Comparison of ENCODE assay signal across 19 mouse cellular contexts in the genomic region with DNA sequence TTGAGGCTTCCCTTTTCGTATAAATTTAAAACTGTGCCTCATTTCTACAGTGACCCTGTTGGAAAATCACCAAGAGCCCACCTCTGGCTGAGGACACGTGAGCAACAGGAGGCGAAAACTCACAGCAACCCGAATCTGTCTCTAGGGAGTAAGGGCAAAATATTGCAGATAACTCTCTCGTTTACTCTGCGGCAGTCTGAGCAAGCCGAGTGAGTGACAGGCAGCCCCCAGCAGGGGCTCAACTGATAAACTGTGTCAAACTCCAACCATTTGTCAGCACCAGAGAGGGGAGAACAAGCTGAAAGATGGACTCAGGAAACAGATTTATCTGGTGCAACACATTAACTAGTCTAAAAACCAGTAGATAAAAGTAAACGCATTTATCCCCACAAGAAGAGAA.
DNase-seq lines count a peak whose midpoint lies in the region; ATAC-seq lines count a peak whose summit lies in the region.
"Had no signal": no experiment of that assay in that cellular context is flagged by ENCODE, and none has a peak within 500 bp of the region (broad histone marks: within the 10 kb centered on the region; RNA-seq: fewer than 3 reads in every experiment).

No protein-coding gene starts in this region.

- H3K4me1 ChIP-seq in heart, embryonic 13.5 days = peaks cover 12% of the 10 kb centered on the region
- peaks cover 13% of the 10 kb centered on the region; the same call in 1 of the 2 replicates for H3K4me1 ChIP-seq in lung, embryonic 15.5 days
- H3K4me1 ChIP-seq in liver, embryonic 15.5 days (replicated peaks) = peaks cover 7% of the 10 kb centered on the region

- H3K4me3 ChIP-seq in heart, embryonic 13.5 days = peak overlapping the region; percentile 22
- no peak overlapping the region for H3K4me3 ChIP-seq in lung, embryonic 15.5 days
- H3K4me3 ChIP-seq in liver, embryonic 15.5 days (replicated peaks) = no peak overlapping the region
- H3K4me3 ChIP-seq: myocyte had no signal

- H3K9me3 ChIP-seq in heart, embryonic 13.5 days = no peaks in the 10 kb centered on the region
- no peaks in the 10 kb centered on the region for H3K9me3 ChIP-seq in lung, embryonic 15.5 days
- H3K9me3 ChIP-seq in liver, embryonic 15.5 days (replicated peaks) = no peaks in the 10 kb centered on the region
- H3K9me3 ChIP-seq: G1E had no signal

- peaks cover 93% of the 10 kb centered on the region for H3K27me3 ChIP-seq in heart, embryonic 13.5 days (replicated peaks)
- peaks cover 38% of the 10 kb centered on the region for H3K27me3 ChIP-seq in lung, embryonic 15.5 days
- peaks cover 25% of the 10 kb centered on the region for H3K27me3 ChIP-seq in liver, embryonic 15.5 days

- H3K9ac ChIP-seq in heart, embryonic 13.5 days = 0 out of 2 replicates have a peak overlapping the region, but pooled peaks have one; percentile 17
- no peak overlapping the region for H3K9ac ChIP-seq in lung, embryonic 15.5 days
- no peak overlapping the region for H3K9ac ChIP-seq in liver, embryonic 15.5 days

- H3K27ac ChIP-seq in heart, embryonic 13.5 days (replicated peaks) = no peak overlapping the region
- H3K27ac ChIP-seq in lung, embryonic 15.5 days = no peak overlapping the region
- no peak overlapping the region for H3K27ac ChIP-seq in liver, embryonic 15.5 days (replicated peaks)
- H3K27ac ChIP-seq: macrophage had no signal

- no peaks in the 10 kb centered on the region for H3K36me3 ChIP-seq in heart, embryonic 13.5 days
- H3K36me3 ChIP-seq in lung, embryonic 15.5 days = no peaks in the 10 kb centered on the region
- H3K36me3 ChIP-seq in liver, embryonic 15.5 days (replicated peaks) = no peaks in the 10 kb centered on the region
- H3K36me3 ChIP-seq: G1E had no signal

- no peak for ATAC-seq in heart, embryonic 13.5 days (ENCODE audit: extremely low read depth, insufficient number of reproducible peaks, low FRiP score, low TSS enrichment)
- no peak for ATAC-seq in lung, embryonic 15.5 days (ENCODE audit: borderline replicate concordance, extremely low read depth, low FRiP score, low TSS enrichment)
- peak; percentile 41; the same call in 1 of the 2 replicates for ATAC-seq in common myeloid progenitor, adult 5-6 weeks (replicated peaks; ENCODE audit: low read depth, poor library complexity, severe bottlenecking)
- no peak for ATAC-seq in liver, embryonic 15.5 days (ENCODE audit: insufficient read depth)
- ATAC-seq: inflammation-experienced regulatory T-cells, adult 6 months had no signal

- DNase-seq in heart, adult 8-10 months (ENCODE audit: low spot score) = no peak
- no peak for DNase-seq in lung, postnatal 14 days
- no peak for DNase-seq in spleen, postnatal 14 days (ENCODE audit: low spot score in 2 of 2)
- DNase-seq in left cerebral cortex, adult 9 months (ENCODE audit: low spot score in 2 of 2) = no peak
- DNase-seq: adrenal gland, postnatal 10 days; cerebellum, adult 8-10 months; gastrocnemius, postnatal 10 days; kidney, adult 9 months; left cerebral cortex, postnatal 4 days; spleen, adult 18-20 months; thymus, postnatal 14 days had no signal

- WGBS in heart, embryonic 13.5 days = 6% methylated on average over 8 of the region's 8 CpGs
- 12% methylated on average over 8 of the region's 8 CpGs for WGBS in lung, embryonic 15.5 days
- WGBS in liver, embryonic 15.5 days (ENCODE audit: insufficient replicate concordance) = 4% methylated on average over 8 of the region's 8 CpGs

- peak overlapping the region; percentile 57 for H3K4me2 ChIP-seq in heart, embryonic 13.5 days
- peak overlapping the region; percentile 0; the same call in 1 of the 2 replicates for H3K4me2 ChIP-seq in lung, embryonic 15.5 days
- peak overlapping the region; percentile 32 for H3K4me2 ChIP-seq in liver, embryonic 15.5 days

Comparison
In these comparisons a context has a peak if more than half of its experiments do, and no peak if none do; other contexts are left out.
1. H3K4me2 ChIP-seq: peak in every context shown above with its lines; median percentile 57 in heart, embryonic 13.5 days; 32 in liver, embryonic 15.5 days; 0 in lung, embryonic 15.5 days.